Mouse (Mus musculus) heart, adult 2 months (tissue): Measurements from ENCODE around the gene Gng5.

ENCODE experiments used
- CTCF ChIP-seq: fragments of 200-600 bp; IDR thresholded peaks from 2 replicates; pipeline ENCODE4 v1.8.1; 2022; ENCODE audit warnings: antibody characterized with exemption, mild to moderate bottlenecking, moderate library complexity
- POLR2A ChIP-seq: fragments of 200-500 bp; IDR thresholded peaks from 2 replicates; pipeline ENCODE4 v1.6.1; 2011; ENCODE audit warnings: mild to moderate bottlenecking, low read depth, low read length, control low read depth; ENCODE audit not compliant: insufficient read depth

GRCm38 (mm10) chr3:146540521-146541273 lies 41.1 kb downstream of the Gng5 start:
- TF ChIP-seq POLR2A, result no peak
- TF ChIP-seq CTCF, result no peak
